Mouse (Mus musculus) CH12.LX (cell line): Measurements from ENCODE around the gene Prokr2. TPM values are rescaled to one million over a fixed set of nuclear protein-coding genes. Genes with fewer than 3 reads are reported as not detected.
A peak's percentile ranks its signal among the peaks of the same experiment; 100 is the strongest.

Experiments used
- DNase-seq: peaks from one replicate; pipeline ENCODE4 v3.0.0-alpha.2; 2013; ENCODE audit errors: extremely low read depth
- H3K27ac ChIP-seq: 2 replicates; pipeline ENCODE4 v1.5.1; 2012; ENCODE audit warnings: low read depth, mild to moderate bottlenecking, control low read depth, moderate library complexity; ENCODE audit not compliant: insufficient read depth
- H3K27me3 ChIP-seq: replicated peaks from 2 replicates; pipeline ENCODE3; 2012; ENCODE audit warnings: inconsistent platforms
- H3K36me3 ChIP-seq, 2 experiments: replicated peaks in 1 of 2; 2 replicates each; pipeline versions ENCODE3 to v1.6.1; 2012; ENCODE audit warnings: inconsistent platforms in 1 of 2, low read length in 1 of 2, mild to moderate bottlenecking in 1 of 2, mixed read lengths in 1 of 2, moderate library complexity in 1 of 2; ENCODE audit not compliant: control insufficient read depth in 1 of 2, insufficient read depth in 1 of 2
- H3K4me1 ChIP-seq, 2 experiments: 2 replicates each; pipeline ENCODE4 v1.6.1; 2012; ENCODE audit warnings: inconsistent platforms in 1 of 2, moderate library complexity in 1 of 2; ENCODE audit not compliant: insufficient read depth in 2 of 2, control insufficient read depth in 1 of 2
- H3K4me2 ChIP-seq: 2 replicates; pipeline ENCODE4 v1.6.1; 2012; ENCODE audit warnings: low read depth, mild to moderate bottlenecking, control low read depth; ENCODE audit not compliant: poor library complexity, insufficient read depth, severe bottlenecking
- H3K4me3 ChIP-seq, 3 experiments: fragments of 150-350 bp in 1 of 3; sonication (generic) in 1 of 3; replicated peaks in 1 of 3; 2 replicates each; pipeline versions ENCODE3 to v1.5.1; 2011 to 2012; ENCODE audit warnings: low read depth in 2 of 3, low read length in 2 of 3, mild to moderate bottlenecking in 2 of 3, moderate library complexity in 2 of 3, control low read depth in 1 of 3, improper control_type of control experiment in 1 of 3, inconsistent platforms in 1 of 3, mixed read lengths in 1 of 3; ENCODE audit not compliant: poor library complexity in 1 of 3
- H3K79me2 ChIP-seq: replicated peaks from 2 replicates; pipeline ENCODE4 v1.6.1; 2012; ENCODE audit warnings: mild to moderate bottlenecking, moderate library complexity; ENCODE audit not compliant: control insufficient read depth, poor library complexity, insufficient read depth, severe bottlenecking; ENCODE audit errors: extremely low read depth
- H3K9ac ChIP-seq: 2 replicates; pipeline ENCODE4 v1.6.1; 2012; ENCODE audit warnings: low read depth, mild to moderate bottlenecking, control low read depth, moderate library complexity; ENCODE audit not compliant: insufficient read depth
- H3K9me3 ChIP-seq: replicated peaks from 2 replicates; pipeline ENCODE3; 2012; ENCODE audit warnings: low read length, inconsistent platforms, mixed read lengths
- CHD1 ChIP-seq: IDR thresholded peaks from 2 replicates; pipeline ENCODE4 v1.6.1; 2012; ENCODE audit warnings: low read depth, low read length, improper control_type of control experiment, inconsistent platforms
- CTCF ChIP-seq, 2 experiments: IDR thresholded peaks in 1 of 2; conservative IDR thresholded peaks in 1 of 2; 2 replicates each; pipeline ENCODE4 v1.5.1; 2011 to 2012; ENCODE audit warnings: low read depth in 2 of 2, low read length in 2 of 2, improper control_type of control experiment in 1 of 2, inconsistent platforms in 1 of 2, mild to moderate bottlenecking in 1 of 2, moderate library complexity in 1 of 2
- E2F4 ChIP-seq: IDR thresholded peaks from 2 replicates; pipeline ENCODE4 v1.6.1; 2011; ENCODE audit warnings: low read depth, low read length, improper control_type of control experiment; ENCODE audit not compliant: insufficient replicate concordance
- ELF1 ChIP-seq: IDR thresholded peaks from 2 replicates; pipeline ENCODE4 v1.6.1; 2014; ENCODE audit warnings: low read depth, mild to moderate bottlenecking, inconsistent platforms, low read length, improper control_type of control experiment
- ETS1 ChIP-seq: conservative IDR thresholded peaks from 2 replicates; pipeline ENCODE4 v1.6.1; 2012; ENCODE audit warnings: low read depth, mild to moderate bottlenecking, inconsistent platforms, low read length, improper control_type of control experiment, moderate library complexity
- IRF4 ChIP-seq: IDR thresholded peaks from 2 replicates; pipeline ENCODE4 v1.6.1; 2014; ENCODE audit warnings: low read depth, mild to moderate bottlenecking, inconsistent platforms, low read length, improper control_type of control experiment
- JUN ChIP-seq: IDR thresholded peaks from 2 replicates; pipeline ENCODE4 v1.6.1; 2011; ENCODE audit warnings: low read depth, mild to moderate bottlenecking, low read length, improper control_type of control experiment, moderate library complexity; ENCODE audit not compliant: insufficient read depth
- JUND ChIP-seq: conservative IDR thresholded peaks from 2 replicates; pipeline ENCODE4 v1.6.1; 2011; ENCODE audit warnings: low read depth, low read length, improper control_type of control experiment
- MAFK ChIP-seq: IDR thresholded peaks from 2 replicates; pipeline ENCODE4 v1.6.1; 2011; ENCODE audit warnings: low read length, improper control_type of control experiment; ENCODE audit not compliant: insufficient replicate concordance
- MAX ChIP-seq: IDR thresholded peaks from 2 replicates; pipeline ENCODE4 v1.6.1; 2011; ENCODE audit warnings: low read length, improper control_type of control experiment
- MAZ ChIP-seq: IDR thresholded peaks from 2 replicates; pipeline ENCODE4 v1.6.1; 2012; ENCODE audit warnings: low read depth, mild to moderate bottlenecking, inconsistent platforms, low read length, improper control_type of control experiment, moderate library complexity
- MEF2A ChIP-seq: IDR thresholded peaks from 2 replicates; pipeline ENCODE4 v1.6.1; 2014; ENCODE audit warnings: low read depth, mild to moderate bottlenecking, inconsistent platforms, low read length, improper control_type of control experiment, borderline replicate concordance
- MXI1 ChIP-seq: IDR thresholded peaks from 2 replicates; pipeline ENCODE4 v1.6.1; 2011; ENCODE audit warnings: mild to moderate bottlenecking, low read depth, low read length, improper control_type of control experiment
- MYC ChIP-seq: IDR thresholded peaks from 2 replicates; pipeline ENCODE4 v1.6.1; 2011; ENCODE audit warnings: low read depth, mild to moderate bottlenecking, improper control_type of control experiment, low read length
- NELFE ChIP-seq: IDR thresholded peaks from 2 replicates; pipeline ENCODE4 v1.6.1; 2011; ENCODE audit warnings: low read depth, low read length, improper control_type of control experiment
- NRF1 ChIP-seq: IDR thresholded peaks from 2 replicates; pipeline ENCODE4 v1.6.1; 2014; ENCODE audit warnings: low read depth, mild to moderate bottlenecking, inconsistent platforms, low read length, improper control_type of control experiment, moderate library complexity
- PAX5 ChIP-seq: IDR thresholded peaks from 2 replicates; pipeline ENCODE4 v1.6.1; 2012; ENCODE audit warnings: low read length, inconsistent platforms, mixed read lengths
- POLR2AphosphoS2 ChIP-seq: IDR thresholded peaks from 2 replicates; pipeline ENCODE4 v1.6.1; 2011; ENCODE audit warnings: low read depth, low read length, improper control_type of control experiment
- RAD21 ChIP-seq: IDR thresholded peaks from 2 replicates; pipeline ENCODE4 v1.6.1; 2011; ENCODE audit warnings: low read depth, mild to moderate bottlenecking, low read length, improper control_type of control experiment, moderate library complexity
- TBP ChIP-seq: conservative IDR thresholded peaks from 2 replicates; pipeline ENCODE4 v1.6.1; 2011; ENCODE audit warnings: low read depth, low read length, improper control_type of control experiment
- TCF12 ChIP-seq: IDR thresholded peaks from 2 replicates; pipeline ENCODE4 v1.6.1; 2014; ENCODE audit warnings: low read depth, mild to moderate bottlenecking, inconsistent platforms, low read length, improper control_type of control experiment
- USF1 ChIP-seq: IDR thresholded peaks from 2 replicates; pipeline ENCODE4 v1.6.1; 2014; ENCODE audit warnings: low read depth, mild to moderate bottlenecking, inconsistent platforms, low read length, improper control_type of control experiment
- ZC3H11A ChIP-seq: IDR thresholded peaks from 2 replicates; pipeline ENCODE4 v1.6.1; 2012; ENCODE audit warnings: low read depth, mild to moderate bottlenecking, inconsistent platforms, low read length, improper control_type of control experiment
- ZKSCAN1 ChIP-seq: IDR thresholded peaks from 2 replicates; pipeline ENCODE4 v1.6.1; 2012; ENCODE audit warnings: low read depth, inconsistent platforms, low read length, improper control_type of control experiment, borderline replicate concordance
- dilution Hi-C: fragments of 300-500 bp; cut with MboI; formaldehyde crosslinking; loops from 2 replicates; pipeline ENCODE4 v1.14.3; 2020; ENCODE audit warnings: low sequenced_read_pairs; ENCODE audit not compliant: extremely low pct_unique_long_range_greater_than_20kb, extremely low pct_ligation_motif_present
- in situ Hi-C: fragments of 300-500 bp; cut with MboI; formaldehyde crosslinking; loops from 3 replicates; pipeline ENCODE4 v1.14.3; 2019; ENCODE audit warnings: low sequenced_read_pairs, low pct_ligation_motif_present, low pct_unique_long_range_greater_than_20kb, mixed read lengths
- polyA plus RNA-seq: library from polyadenylated mRNA; unstranded; fragments of >175 nt; gene quantifications from 2 replicates; pipeline ENCODE4 v1.2.1, GENCODE M21; 2012; ENCODE audit warnings: low read depth; ENCODE audit not compliant: insufficient read length
- total RNA-seq, 2 experiments: library from RNA; depleted of rRNA; stranded (reverse); fragments of 300-350 nt in 1 of 2; fragments of >200 nt in 1 of 2; gene quantifications; 2 replicates each; pipeline ENCODE4 v1.2.3; 2012 to 2014

The Prokr2 gene
- total and polyA plus RNA-seq, 3 experiments, result 0.04 TPM; not detected in 2

DNA sequence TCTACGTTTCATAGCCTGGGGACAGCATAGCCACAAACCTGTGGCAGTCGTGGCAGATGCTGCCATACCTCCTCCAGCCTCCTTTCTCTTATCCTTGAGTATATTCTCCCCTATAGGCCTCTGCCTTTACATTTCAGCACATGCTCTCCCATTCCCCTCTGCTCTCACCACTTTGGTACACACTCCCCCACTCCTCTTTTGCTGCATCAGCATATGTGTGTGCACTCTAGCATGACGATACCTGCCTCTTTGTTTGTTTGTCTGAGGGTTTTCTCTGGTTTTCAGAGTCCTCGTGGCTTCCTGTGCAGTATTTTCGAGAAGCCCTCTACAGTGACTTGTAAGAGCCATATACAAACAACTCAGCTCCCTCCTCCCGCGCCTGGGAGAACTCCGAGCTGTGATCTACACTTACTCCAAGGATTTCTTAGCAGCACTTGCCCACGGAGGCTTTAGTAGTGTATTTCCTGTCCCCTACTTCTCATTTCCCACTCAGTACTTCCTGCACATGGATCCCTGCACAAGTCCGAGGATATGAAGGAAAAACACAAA lies 6.6 kb downstream of the Prokr2 start:
- Histone ChIP-seq H3K27me3 (no peaks in the 10 kb centered on the region), H3K27ac (no peak overlapping the region), H3K9me3 (no peaks in the 10 kb centered on the region), H3K9ac (no peak overlapping the region), H3K4me3 (no peak overlapping the region), H3K79me2 (no peaks in the 10 kb centered on the region), H3K4me1 (peaks cover 15 to 39% of the 10 kb centered on the region in 2 experiments), H3K4me2 (no peak overlapping the region), H3K36me3 (no peaks in the 10 kb centered on the region)
- in situ Hi-C loops, result no loop called here
- TF ChIP-seq MEF2A (no peak), MAZ (no peak), ELF1 (no peak), JUND (no peak), MAFK (peak; percentile 85), ZKSCAN1 (no peak)
- no peak for DNase-seq
- dilution Hi-C loops, result no loop called here

GRCm38 (mm10) chr2:132377436-132377835 lies 7.8 kb downstream of the Prokr2 start:
- H3K36me3 ChIP-seq, result no peaks in the 10 kb centered on the region
- dilution Hi-C loops (no loop called here), in situ Hi-C loops (no loop called here)
- H3K27me3 ChIP-seq, result no peaks in the 10 kb centered on the region
- H3K79me2 ChIP-seq, result no peaks in the 10 kb centered on the region
- no peak overlapping the region for H3K4me2 ChIP-seq
- DNase-seq, result peak; percentile 5
- H3K9ac ChIP-seq, result no peak overlapping the region
- H3K27ac ChIP-seq, result no peak overlapping the region
- no peaks in the 10 kb centered on the region for H3K9me3 ChIP-seq
- TF ChIP-seq ETS1 (no peak), MEF2A (no peak), MYC (no peak), POLR2AphosphoS2 (no peak), PAX5 (no peak), NELFE (no peak), ZC3H11A (no peak), E2F4 (no peak), CHD1 (no peak), NRF1 (no peak), MXI1 (no peak), TBP (no peak), USF1 (no peak), JUN (no peak), IRF4 (no peak), TCF12 (no peak), MAX (no peak), RAD21 (no peak), CTCF (conservative IDR thresholded peaks at IDR 0.05 in 1 of 2, IDR thresholded peaks at IDR 0.05 in 1 of 2; ENCODE audit: low read depth in 2 of 2, low read length in 2 of 2) (no peak)
- peaks cover 19 to 39% of the 10 kb centered on the region in 2 experiments for H3K4me1 ChIP-seq
- H3K4me3 ChIP-seq, result no peak overlapping the region
